Mouse (Mus musculus) T-helper 2 cell (primary cell): ENCODE data around the gene Fev.

Experiments
- in situ Hi-C: fragments of 300-600 bp; cut with MboI, MseI; formaldehyde crosslinking; loops from one replicate; pipeline ENCODE4 v1.15.1; 2025; ENCODE audit warnings: high pct_unique_total_duplicates

Fev gene

DNA sequence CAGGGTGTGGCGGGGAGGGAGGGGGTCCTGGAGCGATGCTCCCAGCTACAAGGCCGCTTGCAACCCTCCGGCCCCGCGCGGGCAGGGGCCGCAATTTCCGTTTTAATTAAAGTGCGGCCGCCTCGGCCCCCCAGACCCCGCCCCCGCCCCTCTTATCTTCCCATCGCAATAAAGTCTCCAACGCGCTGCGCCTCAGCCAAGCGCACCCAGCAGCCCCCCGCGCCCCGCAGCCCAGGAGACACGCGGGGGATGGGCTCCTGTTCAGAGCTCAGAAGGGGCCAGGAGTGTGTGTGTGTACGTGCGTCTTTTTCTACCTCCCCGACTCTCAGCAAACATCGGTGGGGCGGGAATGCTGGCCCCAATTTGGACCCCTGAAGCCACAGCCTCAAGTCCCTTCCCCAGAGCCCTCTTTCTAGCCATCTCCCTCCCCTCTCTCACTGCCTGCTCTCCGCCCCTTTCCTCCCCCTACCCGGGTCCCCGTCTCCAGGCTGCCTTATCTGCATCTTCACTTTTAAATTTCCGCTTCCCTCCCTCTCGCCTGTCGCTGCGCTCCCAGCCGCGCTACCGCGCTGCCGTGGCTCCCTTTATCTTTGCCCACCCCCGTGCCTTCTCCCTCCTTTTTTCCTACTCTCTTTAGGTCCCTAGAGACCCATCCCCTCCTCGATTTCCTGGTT, at the start of gene Fev:
Gene Fev, minus strand, starts transcription at position 51 of the 674 bp plus-strand sequence.
- in situ Hi-C loops, result no loop called here

DNA sequence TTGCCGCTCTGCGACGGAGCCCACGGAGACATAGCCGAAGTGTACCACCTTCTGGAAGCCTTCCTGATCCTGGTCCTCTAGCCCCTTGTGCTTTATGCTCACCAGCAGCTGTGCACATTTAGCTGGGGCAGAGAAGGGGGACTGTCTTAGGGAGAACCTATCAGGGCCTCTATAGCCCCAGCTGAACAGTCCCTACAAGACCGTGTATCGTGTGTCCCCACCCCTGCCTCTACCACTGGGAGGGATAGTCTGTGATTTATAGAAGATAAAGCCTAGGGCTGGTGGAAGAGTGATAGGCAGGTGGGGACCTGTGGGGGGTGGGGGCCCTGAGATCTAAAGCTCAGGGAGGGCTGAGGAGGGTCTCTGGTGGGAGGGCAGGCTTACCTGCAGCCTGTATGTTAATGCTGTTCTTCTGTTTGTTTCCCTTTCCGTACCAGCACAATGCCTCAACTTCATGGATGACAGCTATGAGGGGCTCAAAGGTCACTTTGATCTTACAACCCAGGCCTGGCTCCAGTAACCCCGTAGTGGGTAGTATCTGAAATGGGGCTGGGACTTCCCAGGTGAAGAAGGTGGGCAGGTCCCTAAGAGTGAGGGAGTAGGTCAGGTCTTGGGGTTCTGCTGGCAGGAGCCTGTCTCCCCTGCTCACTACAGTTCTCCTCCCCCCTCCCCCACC, 42.5 kb upstream of the Fev start:
- in situ Hi-C loops, result no loop called here

DNA sequence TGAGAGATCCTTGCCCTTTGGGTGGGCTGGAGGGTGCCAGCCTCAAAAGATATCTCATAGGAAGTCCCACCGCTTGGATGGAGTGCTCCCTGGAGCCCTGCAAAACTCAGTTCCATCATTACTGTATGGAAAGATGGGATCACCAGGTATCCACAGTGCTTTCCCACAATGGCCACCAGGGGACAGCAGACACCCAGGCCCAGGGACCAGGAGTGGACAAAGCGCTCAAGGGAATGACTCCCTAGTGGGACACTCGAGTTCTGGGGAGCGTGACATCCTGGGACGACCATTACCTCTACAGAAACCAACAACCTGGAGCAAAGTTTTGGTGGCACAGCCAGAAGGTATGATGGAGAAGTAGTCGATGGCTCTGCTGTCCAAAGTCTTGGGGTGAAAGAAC, 41.5 kb upstream of the Fev start:
- in situ Hi-C loops, result no loop called here

DNA sequence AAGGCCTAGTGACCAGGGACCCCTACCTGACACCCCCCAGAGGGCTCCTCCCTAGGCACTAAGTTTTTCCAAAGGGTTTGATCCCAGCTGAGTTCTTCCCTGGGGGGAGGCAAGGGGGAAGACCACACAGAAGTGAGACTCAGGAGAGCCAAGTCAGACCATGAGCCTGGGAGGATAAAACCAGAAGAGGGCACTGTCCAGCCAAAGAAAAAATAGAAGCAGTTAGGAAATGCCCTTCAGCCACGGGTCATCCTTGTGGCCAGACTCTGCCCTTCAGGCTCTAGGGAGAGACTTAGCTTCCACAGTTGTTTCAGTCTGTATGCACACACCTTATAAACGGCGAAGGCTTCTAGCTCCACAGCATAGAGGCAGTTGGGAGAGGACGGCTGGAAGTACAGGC, 39.2 kb upstream of the Fev start:
- in situ Hi-C loops, result no loop called here

DNA sequence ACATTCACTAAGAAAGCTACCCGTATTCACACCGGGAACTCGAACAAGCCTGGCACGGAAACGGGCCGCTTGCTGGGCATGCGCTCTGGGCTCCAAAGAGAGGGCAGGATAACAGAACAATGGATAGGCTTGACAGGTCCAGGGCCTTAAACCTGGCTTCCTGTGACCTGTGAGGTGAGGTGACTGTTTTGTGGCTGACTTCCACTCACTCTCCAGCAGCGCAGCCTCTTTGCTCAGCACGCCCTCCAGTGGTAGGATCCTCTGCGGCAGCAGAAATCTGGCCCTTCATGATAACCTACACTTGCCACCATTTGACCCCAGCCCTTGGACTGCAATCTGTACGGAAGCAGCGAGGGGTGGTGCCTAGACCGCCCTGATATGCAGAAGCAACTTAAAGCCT, 30.5 kb upstream of the Fev start:
- in situ Hi-C loops, result no loop called here

DNA sequence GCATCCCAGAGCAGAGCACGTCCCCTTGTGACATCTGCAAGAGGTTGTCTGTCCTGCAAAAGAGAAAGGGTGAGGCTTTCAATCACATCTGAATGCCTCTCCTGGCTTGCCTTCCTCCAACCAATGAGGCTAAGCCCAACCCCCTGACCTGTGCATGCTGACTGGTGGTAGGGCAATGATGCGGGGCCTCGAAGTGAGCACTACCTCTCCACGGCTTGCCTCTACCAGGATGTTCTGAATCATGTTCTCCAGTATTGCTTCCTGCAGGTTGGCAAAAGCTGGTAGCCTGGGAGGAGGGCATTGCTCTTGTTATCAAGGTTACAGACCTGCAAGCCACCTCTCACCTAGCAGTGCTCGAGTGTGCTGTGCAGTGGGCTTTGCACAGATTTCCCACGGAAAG, 17.0 kb upstream of the Fev start:
- in situ Hi-C loops, result no loop called here

DNA sequence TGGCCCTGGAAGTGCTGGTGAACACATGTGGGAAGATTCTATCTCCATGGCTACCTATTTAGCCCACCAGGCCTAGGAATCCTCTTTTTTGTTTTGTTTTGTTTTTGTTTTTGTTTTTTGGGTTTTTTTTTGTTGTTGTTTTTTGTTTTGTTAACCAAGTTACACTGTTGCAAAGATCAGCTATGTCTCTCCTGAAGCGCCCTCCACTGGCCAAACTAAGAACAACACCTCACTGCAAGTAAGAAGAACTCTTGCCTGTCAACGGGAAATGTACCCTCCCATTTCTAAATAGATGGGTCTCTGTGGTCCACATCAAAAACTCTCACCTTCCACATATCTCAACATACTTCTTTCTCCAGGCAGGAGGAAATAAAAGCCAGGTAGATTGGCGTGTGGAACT, 16.5 kb upstream of the Fev start:
- in situ Hi-C loops, result no loop called here

- in situ Hi-C loops, result no loop called here
Measured at GRCm38 (mm10) chr1:74900341-74901285, 15.4 kb upstream of the Fev start.

GRCm38 (mm10) chr1:74898656-74899431, 13.6 kb upstream of the Fev start:
- in situ Hi-C loops, result no loop called here

GRCm38 (mm10) chr1:74897976-74898375, 12.8 kb upstream of the Fev start:
- in situ Hi-C loops, result no loop called here

GRCm38 (mm10) chr1:74894966-74895365, 9.7 kb upstream of the Fev start:
- in situ Hi-C loops, result no loop called here

DNA sequence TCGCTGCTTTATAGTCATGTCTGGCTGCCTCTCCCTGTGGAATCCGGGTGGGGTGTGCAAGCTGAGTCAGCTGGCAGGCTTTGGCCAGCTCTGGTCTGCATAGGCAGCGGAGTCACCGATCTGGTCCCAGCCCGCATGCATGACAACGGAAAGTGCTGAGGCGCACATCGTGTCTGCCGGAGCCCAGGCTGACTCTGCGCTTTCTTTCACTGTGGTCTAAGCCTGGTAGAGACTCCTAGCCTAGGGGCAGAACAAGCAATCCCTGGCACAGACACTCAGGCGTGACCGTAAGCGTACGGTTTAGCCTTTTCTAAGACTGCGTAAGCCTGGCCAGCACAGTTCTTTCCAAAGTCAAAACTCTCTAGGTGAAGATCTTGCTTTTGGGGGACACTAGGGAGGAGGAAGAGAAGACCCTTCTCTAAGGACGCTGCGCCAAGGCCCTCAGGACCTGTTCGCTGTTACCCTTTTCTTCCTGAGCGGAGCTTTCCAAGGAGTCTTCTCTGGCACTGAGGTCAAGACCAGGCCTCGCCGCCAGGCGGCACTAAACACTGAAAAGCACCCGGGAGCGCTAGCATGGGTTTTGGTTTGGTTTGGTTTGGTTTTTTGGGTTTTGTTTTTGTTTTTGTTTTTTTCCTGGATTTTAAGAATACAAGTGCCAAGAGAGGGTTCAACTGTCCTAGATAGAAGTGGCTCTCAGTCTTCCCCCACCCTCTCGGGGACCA, 8.1 kb upstream of the Fev start, which contains the start of gene Cryba2:
Gene Cryba2, minus strand, starts transcription at position 10 of the 722 bp plus-strand sequence.
- in situ Hi-C loops, result no loop called here

GRCm38 (mm10) chr1:74892351-74893133, 7.3 kb upstream of the Fev start:
- in situ Hi-C loops, result no loop called here

DNA sequence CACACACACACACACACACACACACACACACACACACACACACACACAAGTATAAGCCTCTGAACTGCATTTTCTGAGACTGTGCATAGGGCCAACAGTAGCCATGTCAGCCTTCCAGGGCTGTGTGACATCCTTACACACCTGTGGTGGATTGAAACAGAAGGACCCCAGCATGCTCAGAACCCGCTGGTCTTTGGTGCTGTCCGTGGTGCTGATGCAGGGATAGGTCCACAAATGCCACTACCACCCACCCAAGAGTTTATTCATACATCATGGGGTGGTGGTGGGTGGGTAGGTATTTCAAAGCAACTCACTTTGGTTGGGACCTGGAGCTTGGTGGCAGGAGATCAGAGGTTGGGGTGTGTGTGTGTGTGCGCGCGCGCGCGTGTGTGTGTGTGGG, 6.3 kb upstream of the Fev start:
- in situ Hi-C loops, result no loop called here

- in situ Hi-C loops, result no loop called here
Measured at GRCm38 (mm10) chr1:74884196-74885141, 750 bp downstream of the Fev start.

DNA sequence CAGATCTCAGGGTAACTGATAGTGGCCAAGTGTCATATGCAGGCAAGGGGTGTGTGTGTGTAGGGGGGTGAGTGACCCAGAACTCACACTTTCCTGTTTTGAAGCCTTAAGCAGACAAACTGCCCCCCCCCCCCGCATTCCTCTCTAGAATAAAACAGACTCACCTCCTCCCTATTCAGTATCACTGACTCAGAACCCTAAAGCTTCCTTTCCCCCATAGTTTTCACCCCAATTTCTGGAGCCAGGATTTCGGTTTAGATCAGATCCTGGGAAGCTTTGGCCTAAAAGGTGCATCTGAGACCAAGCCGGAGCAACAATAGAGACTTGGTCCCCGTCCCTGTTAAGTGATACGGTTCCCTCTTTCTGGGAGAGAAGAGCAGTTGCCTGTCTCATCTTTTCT, 1.8 kb downstream of the Fev start:
- in situ Hi-C loops, result no loop called here

DNA sequence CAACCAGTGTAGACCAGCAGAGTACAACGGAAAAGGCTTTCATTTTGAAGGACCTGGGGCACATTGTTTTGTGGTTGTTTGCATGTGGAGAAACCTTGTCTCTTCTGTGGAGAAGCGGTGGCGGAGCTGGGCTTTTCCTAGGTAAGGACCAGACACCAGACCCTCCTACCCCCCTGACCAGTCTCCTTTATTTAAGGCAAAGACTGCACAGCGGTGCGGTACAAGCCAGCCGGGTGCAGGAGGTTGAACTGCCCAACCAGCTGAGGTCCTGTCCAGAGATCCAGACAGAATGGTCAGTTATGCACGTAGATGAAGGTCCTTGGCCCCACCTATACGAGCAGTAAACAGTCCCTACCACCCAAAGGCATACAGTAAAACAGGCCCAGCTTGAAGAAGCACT, 2.4 kb downstream of the Fev start:
- in situ Hi-C loops, result no loop called here

DNA sequence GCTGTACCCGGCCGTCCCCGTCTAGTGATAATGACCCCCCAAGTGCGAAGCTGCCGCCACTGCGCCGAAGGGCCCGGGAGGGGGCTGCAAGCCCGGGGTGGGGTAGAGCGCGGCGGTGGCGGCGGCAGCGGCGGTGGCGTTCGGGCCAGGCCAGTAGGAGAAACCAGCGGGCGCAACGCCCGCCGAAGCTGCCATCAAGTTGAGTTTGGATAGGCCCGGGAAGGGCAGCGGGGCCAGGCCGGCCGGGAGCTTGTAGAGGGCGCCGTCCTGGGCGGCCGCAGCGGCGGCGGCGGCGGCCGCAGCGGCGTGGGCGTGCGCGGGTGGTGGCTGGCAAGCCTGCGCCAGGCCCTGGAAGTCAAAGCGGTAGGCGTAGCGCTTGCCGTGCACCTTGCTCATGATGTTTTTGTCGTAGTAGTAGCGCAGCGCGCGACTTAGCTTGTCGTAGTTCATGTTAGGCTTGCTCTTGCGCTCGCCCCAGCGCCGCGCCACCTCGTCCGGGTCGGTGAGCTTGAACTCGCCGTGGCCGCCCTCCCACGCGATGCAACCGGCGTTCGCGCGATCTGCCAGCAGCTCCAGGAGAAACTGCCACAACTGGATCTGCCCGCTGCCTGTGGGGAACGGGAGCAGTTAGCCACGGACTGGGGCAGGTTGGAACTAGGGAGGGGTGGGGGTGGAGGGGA, 3.0 kb downstream of the Fev start:
- in situ Hi-C loops, result no loop called here
